Mouse (Mus musculus): ENCODE results near the gene Gm3149. TPM values are rescaled to one million over a fixed set of nuclear protein-coding genes. Genes with fewer than 3 reads are reported as not detected.

Gene Gm3149
- polyA plus RNA-seq, 1 experiment from 2014 or later: not detected

Other genes with a start within 250 kb of the Gm3149 start
- gene Gm3115, start 233.2 kb upstream of the Gm3149 start, polyA plus RNA-seq (2014; fragmentation: Nextera tagmentation; extraction: Ambion mirVana): not detected in 2 replicates
- 0.42 TPM in 1 of 2 replicates, not detected in the other for gene Gm8108, start 206.8 kb upstream of the Gm3149 start, polyA plus RNA-seq (2014; fragmentation: Nextera tagmentation; extraction: Ambion mirVana)
- gene Gm3127, start 152.3 kb upstream of the Gm3149 start, polyA plus RNA-seq (2014; fragmentation: Nextera tagmentation; extraction: Ambion mirVana): not detected in 2 replicates
- 1.5 and 1.7 TPM in 2 replicates for gene Gm2974, start 134.7 kb upstream of the Gm3149 start, polyA plus RNA-seq (2014; fragmentation: Nextera tagmentation; extraction: Ambion mirVana)
- not detected in 2 replicates for gene Gm3138, start 67.7 kb upstream of the Gm3149 start, polyA plus RNA-seq (2014; fragmentation: Nextera tagmentation; extraction: Ambion mirVana)
- gene 2610042L04Rik, start 17.5 kb downstream of the Gm3149 start, polyA plus RNA-seq (2014; fragmentation: Nextera tagmentation; extraction: Ambion mirVana): 0.69 and 0.81 TPM in 2 replicates
- 0.09 TPM in 1 of 2 replicates, not detected in the other for gene Gm3159, start 80.2 kb downstream of the Gm3149 start, polyA plus RNA-seq (2014; fragmentation: Nextera tagmentation; extraction: Ambion mirVana)
- 0.73 and 1.3 TPM in 2 replicates for gene Gm3164, start 98.2 kb downstream of the Gm3149 start, polyA plus RNA-seq (2014; fragmentation: Nextera tagmentation; extraction: Ambion mirVana)
- gene Gm3173, start 113.7 kb downstream of the Gm3149 start, polyA plus RNA-seq (2014; fragmentation: Nextera tagmentation; extraction: Ambion mirVana): not detected in 2 replicates
- not detected in 2 replicates for gene Gm3182, start 164.5 kb downstream of the Gm3149 start, polyA plus RNA-seq (2014; fragmentation: Nextera tagmentation; extraction: Ambion mirVana)
- not detected in 2 replicates for gene Gm3047, start 238.1 kb downstream of the Gm3149 start, polyA plus RNA-seq (2014; fragmentation: Nextera tagmentation; extraction: Ambion mirVana)